Mouse (Mus musculus): ENCODE measurements around the gene Srek1. TPM values are rescaled to one million over a fixed set of nuclear protein-coding genes. Genes with fewer than 3 reads are reported as not detected.

The Srek1 gene
- polyA plus RNA-seq, 1 experiment from 2014 or later = 60.1 TPM

GRCm38 (mm10) chr13:103697993-103698392, 76.4 kb downstream of the Srek1 start:
- Histone ChIP-seq H3K27ac (replicated peaks in 1 of 2; ENCODE audit: control insufficient read depth in 1 of 2, insufficient read depth in 1 of 2, low read depth in 2 of 2, low read length in 2 of 2) (no peak overlapping the region), H3K9me3 (ENCODE audit: control insufficient read depth, low read length) (no peaks in the 10 kb centered on the region), H3K4me3 (ENCODE audit: control insufficient read depth in 1 of 2, insufficient read depth in 1 of 2, low read depth in 1 of 2, low read length in 2 of 2) (no peak overlapping the region), H3K9ac (ENCODE audit: low read length) (no peak overlapping the region), H3K4me2 (ENCODE audit: low read length) (no peak overlapping the region), H3K27me3 (ENCODE audit: control insufficient read depth, insufficient read depth, low read length) (no peaks in the 10 kb centered on the region), H3K36me3 (ENCODE audit: control insufficient read depth, insufficient read depth, low read length) (no peaks in the 10 kb centered on the region), H3K4me1 (ENCODE audit: control insufficient read depth in 2 of 2, insufficient read depth in 2 of 2, low read length in 2 of 2) (no peaks in the 10 kb centered on the region; a peak in 2 of 4 replicates)
- 47% methylated on average over 9 of the region's 9 CpGs for WGBS
- no peak for ATAC-seq (ENCODE audit: insufficient number of reproducible peaks, insufficient read depth, low FRiP score, low read depth)

GRCm38 (mm10) chr13:103696164-103696563, 78.2 kb downstream of the Srek1 start:
- Histone ChIP-seq H3K4me1 (ENCODE audit: control insufficient read depth in 2 of 2, insufficient read depth in 2 of 2, low read length in 2 of 2) (no peaks in the 10 kb centered on the region; a peak in 2 of 4 replicates), H3K4me2 (ENCODE audit: low read length) (no peak overlapping the region; the same call in 1 of the 2 replicates), H3K9me3 (ENCODE audit: control insufficient read depth, low read length) (no peaks in the 10 kb centered on the region), H3K36me3 (ENCODE audit: control insufficient read depth, insufficient read depth, low read length) (no peaks in the 10 kb centered on the region), H3K9ac (ENCODE audit: low read length) (no peak overlapping the region), H3K27ac (replicated peaks in 1 of 2; ENCODE audit: control insufficient read depth in 1 of 2, insufficient read depth in 1 of 2, low read depth in 2 of 2, low read length in 2 of 2) (no peak overlapping the region; a peak in 1 of 4 replicates), H3K4me3 (ENCODE audit: control insufficient read depth in 1 of 2, insufficient read depth in 1 of 2, low read depth in 1 of 2, low read length in 2 of 2) (no peak overlapping the region), H3K27me3 (ENCODE audit: control insufficient read depth, insufficient read depth, low read length) (no peaks in the 10 kb centered on the region)
- ATAC-seq (ENCODE audit: insufficient number of reproducible peaks, insufficient read depth, low FRiP score, low read depth) = no peak
- 22% methylated on average over 9 of the region's 9 CpGs for WGBS

- H3K9ac ChIP-seq (ENCODE audit: low read length) = no peak overlapping the region
- no peak overlapping the region for H3K4me3 ChIP-seq (ENCODE audit: control insufficient read depth in 1 of 2, insufficient read depth in 1 of 2, low read depth in 1 of 2, low read length in 2 of 2)
- H3K36me3 ChIP-seq (ENCODE audit: control insufficient read depth, insufficient read depth, low read length) = no peaks in the 10 kb centered on the region
- no peaks in the 10 kb centered on the region for H3K27me3 ChIP-seq (ENCODE audit: control insufficient read depth, insufficient read depth, low read length)
- no peaks in the 10 kb centered on the region for H3K9me3 ChIP-seq (ENCODE audit: control insufficient read depth, low read length)
- no peak for ATAC-seq (ENCODE audit: insufficient number of reproducible peaks, insufficient read depth, low FRiP score, low read depth)
- H3K4me1 ChIP-seq (ENCODE audit: control insufficient read depth in 2 of 2, insufficient read depth in 2 of 2, low read length in 2 of 2) = no peaks in the 10 kb centered on the region; a peak in 1 of 4 replicates
- 72% methylated on average over 6 of the region's 6 CpGs for WGBS
- no peak overlapping the region for H3K27ac ChIP-seq (replicated peaks in 1 of 2; ENCODE audit: control insufficient read depth in 1 of 2, insufficient read depth in 1 of 2, low read depth in 2 of 2, low read length in 2 of 2)
- H3K4me2 ChIP-seq (ENCODE audit: low read length) = no peak overlapping the region
Observed at GRCm38 (mm10) chr13:103695456-103695855, 79.0 kb downstream of the Srek1 start.

Other genes with a start within 250 kb of the Srek1 start
- 22.7 and 24.8 TPM in 2 replicates for gene Erbin, start 145.9 kb upstream of the Srek1 start, polyA plus RNA-seq (2014; fragmentation: Nextera tagmentation; extraction: Ambion mirVana)

Data from heart, embryonic 14.5 days (tissue).